Mouse (Mus musculus) layer of hippocampus, adult 2 months (tissue): ENCODE measurements around the gene Slc7a11. TPM values are rescaled to one million over a fixed set of nuclear protein-coding genes. Genes with fewer than 3 reads are reported as not detected.

Experiments used
- DNase-seq, 2 experiments: peaks; one replicate each; pipeline ENCODE4 v3.0.0; 2022; ENCODE audit warnings: low spot score in 2 of 2
- H3K27ac ChIP-seq: fragments of 200-600 bp; 2 replicates; pipeline ENCODE4 v1.8.1; 2022
- H3K4me3 ChIP-seq: fragments of 200-600 bp; 2 replicates; pipeline ENCODE4 v1.8.1; 2022; ENCODE audit warnings: mild to moderate bottlenecking
- CTCF ChIP-seq: fragments of 200-600 bp; conservative IDR thresholded peaks from 2 replicates; pipeline ENCODE4 v1.8.1; 2022; ENCODE audit warnings: antibody characterized with exemption, mild to moderate bottlenecking, moderate library complexity
- total RNA-seq, 2 experiments: library from RNA; stranded (reverse); gene quantifications; 2 replicates each; pipeline ENCODE4 v1.2.3; 2021

Gene Slc7a11
- total RNA-seq, 2 experiments from 2014 or later = 24.3 to 28.9 TPM

GRCm38 (mm10) chr3:50144144-50144543 lies 299.3 kb downstream of the Slc7a11 start:
- no peak for TF ChIP-seq CTCF
- Histone ChIP-seq H3K4me3 (no peak overlapping the region), H3K27ac (no peak overlapping the region)
- DNase-seq = no peak

- Histone ChIP-seq H3K4me3 (no peak overlapping the region), H3K27ac (no peak overlapping the region)
- DNase-seq = no peak
- TF ChIP-seq CTCF = no peak
Measured at GRCm38 (mm10) chr3:50138319-50138718, 305.1 kb downstream of the Slc7a11 start.

GRCm38 (mm10) chr3:50132204-50132603 lies 311.2 kb downstream of the Slc7a11 start:
- no peak for DNase-seq
- no peak overlapping the region for H3K27ac ChIP-seq
- H3K4me3 ChIP-seq = no peak overlapping the region
- TF ChIP-seq CTCF = no peak

GRCm38 (mm10) chr3:50130319-50130718 lies 313.1 kb downstream of the Slc7a11 start:
- Histone ChIP-seq H3K4me3 (no peak overlapping the region), H3K27ac (no peak overlapping the region)
- TF ChIP-seq CTCF = no peak
- DNase-seq = no peak

- no peak overlapping the region for H3K27ac ChIP-seq
- no peak for DNase-seq
- TF ChIP-seq CTCF = peak; percentile 86
- no peak overlapping the region for H3K4me3 ChIP-seq
Measured at GRCm38 (mm10) chr3:50121001-50121400, 322.4 kb downstream of the Slc7a11 start.

GRCm38 (mm10) chr3:50116266-50116665 lies 327.1 kb downstream of the Slc7a11 start:
- Histone ChIP-seq H3K27ac (no peak overlapping the region), H3K4me3 (no peak overlapping the region)
- DNase-seq = peak; percentile 12 to 46
- TF ChIP-seq CTCF = no peak

GRCm38 (mm10) chr3:50105509-50105908 lies 337.9 kb downstream of the Slc7a11 start:
- no peak overlapping the region for H3K4me3 ChIP-seq
- no peak overlapping the region for H3K27ac ChIP-seq
- TF ChIP-seq CTCF = no peak
- DNase-seq = no peak

- Histone ChIP-seq H3K4me3 (no peak overlapping the region), H3K27ac (no peak overlapping the region)
- TF ChIP-seq CTCF = no peak
- DNase-seq = no peak
Measured at GRCm38 (mm10) chr3:50094404-50095092, 348.9 kb downstream of the Slc7a11 start.

GRCm38 (mm10) chr3:50076979-50077378 lies 366.4 kb downstream of the Slc7a11 start:
- peak; percentile 18 to 59 for DNase-seq
- Histone ChIP-seq H3K4me3 (no peak overlapping the region), H3K27ac (no peak overlapping the region)
- TF ChIP-seq CTCF = peak; percentile 90

- no peak for DNase-seq
- no peak for TF ChIP-seq CTCF
- Histone ChIP-seq H3K27ac (no peak overlapping the region), H3K4me3 (no peak overlapping the region)
Measured at GRCm38 (mm10) chr3:50063396-50063795, 380.0 kb downstream of the Slc7a11 start.

GRCm38 (mm10) chr3:50044666-50045065 lies 398.7 kb downstream of the Slc7a11 start:
- no peak overlapping the region for H3K4me3 ChIP-seq
- no peak overlapping the region for H3K27ac ChIP-seq
- no peak for DNase-seq
- no peak for TF ChIP-seq CTCF

GRCm38 (mm10) chr3:50044160-50044559 lies 399.3 kb downstream of the Slc7a11 start:
- Histone ChIP-seq H3K27ac (no peak overlapping the region), H3K4me3 (no peak overlapping the region)
- DNase-seq = no peak
- TF ChIP-seq CTCF = no peak

GRCm38 (mm10) chr3:50041141-50041540 lies 402.3 kb downstream of the Slc7a11 start:
- TF ChIP-seq CTCF = no peak
- Histone ChIP-seq H3K4me3 (no peak overlapping the region), H3K27ac (no peak overlapping the region)
- DNase-seq = no peak

- no peak for DNase-seq
- H3K27ac ChIP-seq = no peak overlapping the region
- H3K4me3 ChIP-seq = no peak overlapping the region
- no peak for TF ChIP-seq CTCF
Measured at GRCm38 (mm10) chr3:50035875-50036528, 407.4 kb downstream of the Slc7a11 start.
